Mouse (Mus musculus): ENCODE results near the gene Gpr65. TPM values are rescaled to one million over a fixed set of nuclear protein-coding genes. Genes with fewer than 3 reads are reported as not detected.
A peak's percentile ranks its signal among the peaks of the same experiment; 100 is the strongest.

The Gpr65 gene
- polyA plus RNA-seq, 1 experiment from 2014 or later: 0.44 TPM

DNA sequence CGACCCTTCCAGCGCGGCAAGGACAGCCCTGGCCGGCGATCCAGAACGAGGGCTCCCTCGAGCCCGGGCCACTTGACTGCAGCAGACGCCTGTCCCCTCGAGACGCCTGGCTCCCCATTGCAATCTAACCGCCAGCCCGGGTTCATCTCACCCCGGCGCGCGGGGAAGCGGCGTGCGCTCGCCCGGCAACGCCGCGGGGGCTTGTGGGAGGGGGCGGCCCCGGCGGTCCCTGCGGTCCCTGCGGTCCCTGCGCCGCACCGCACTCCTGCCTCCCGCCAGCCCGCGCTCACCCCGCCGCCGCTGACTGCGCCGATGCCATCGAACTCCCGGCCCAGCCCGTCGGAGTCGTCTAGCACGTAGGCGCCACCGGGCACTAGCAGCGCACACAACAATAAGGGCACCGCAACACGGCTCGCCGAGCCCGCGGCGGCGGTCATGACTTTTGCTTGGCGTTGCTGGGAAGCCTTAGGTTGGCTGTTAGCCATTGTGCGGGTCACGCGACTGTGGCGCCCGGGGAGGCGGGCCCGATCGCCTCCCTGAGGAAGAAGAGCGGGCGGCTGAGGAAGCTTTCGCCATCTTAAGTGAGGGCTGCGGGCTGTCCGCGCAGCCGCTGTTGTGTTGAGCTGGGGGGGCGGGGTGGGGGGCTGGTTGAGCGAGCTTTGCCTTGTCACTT, 9.5 kb upstream of the Gpr65 start, which contains the start of gene Galc:
Gene Galc, minus strand, starts transcription at position 615 of the 673 bp plus-strand sequence.
- peak within 1 kb of the TSS; percentile 91 for H3K9ac ChIP-seq
- 0 out of 2 replicates have a peak, but pooled peaks cover 4% of the 10 kb centered on the region for H3K4me1 ChIP-seq (replicated peaks)
- peak within 1 kb of the TSS; percentile 68 for H3K4me3 ChIP-seq
- no peaks in the 10 kb centered on the region for H3K27me3 ChIP-seq
- H3K27ac ChIP-seq: peak within 1 kb of the TSS; percentile 98
- H3K36me3 ChIP-seq: no peaks in the 10 kb centered on the region
- H3K9me3 ChIP-seq: no peaks in the 10 kb centered on the region
- ATAC-seq (ENCODE audit: low FRiP score): peak; percentile 95
- WGBS: 1% methylated on average over 67 of the region's 76 CpGs
- H3K4me2 ChIP-seq: peak within 1 kb of the TSS; percentile 63

DNA sequence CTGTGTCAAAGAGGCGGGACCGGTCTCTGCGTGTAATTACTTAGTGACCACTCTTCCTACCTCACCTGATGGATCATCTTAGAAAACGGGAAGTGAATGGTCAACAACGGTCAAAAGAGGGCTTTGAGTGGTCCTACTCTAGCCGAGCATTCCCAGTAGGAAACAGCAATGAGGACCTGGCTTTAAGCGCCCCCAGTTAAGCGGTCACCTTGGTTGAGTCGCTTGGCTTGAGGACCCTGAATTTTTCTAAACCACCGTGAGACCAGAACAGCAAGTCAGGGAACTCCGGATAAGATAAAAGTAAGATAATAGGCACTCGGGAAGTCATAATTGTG, 8.9 kb upstream of the Gpr65 start:
- peak; percentile 66 for ATAC-seq (ENCODE audit: low FRiP score)
- Histone ChIP-seq H3K4me1 (replicated peaks) (0 out of 2 replicates have a peak, but pooled peaks cover 4% of the 10 kb centered on the region), H3K4me2 (peak overlapping the region; percentile 63), H3K9ac (peak overlapping the region; percentile 91), H3K27ac (peak overlapping the region; percentile 98), H3K36me3 (no peaks in the 10 kb centered on the region), H3K9me3 (no peaks in the 10 kb centered on the region), H3K4me3 (peak overlapping the region; percentile 68), H3K27me3 (no peaks in the 10 kb centered on the region)
- 4% methylated on average over 12 of the region's 12 CpGs for WGBS

DNA sequence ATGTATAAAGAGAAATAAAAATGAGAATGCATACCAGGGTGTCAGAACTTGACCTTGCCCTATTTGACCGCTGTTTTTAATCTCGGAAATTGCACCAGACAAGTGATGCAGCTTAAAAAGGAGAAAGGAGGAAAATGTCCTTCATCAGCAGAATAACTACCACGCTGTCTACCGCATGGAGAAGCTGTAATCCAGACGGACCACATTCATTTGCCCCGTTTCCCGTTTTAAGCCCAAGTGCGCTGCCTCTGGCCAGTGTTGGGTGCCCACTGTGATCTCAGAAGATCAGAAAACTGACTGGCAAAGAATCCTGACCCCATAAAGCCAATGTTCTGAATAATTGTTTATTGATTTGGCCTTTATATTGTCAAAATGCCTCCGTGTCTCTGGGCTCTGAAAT, 2.7 kb upstream of the Gpr65 start:
- Histone ChIP-seq H3K4me1 (replicated peaks) (no peaks in the 10 kb centered on the region), H3K4me2 (no peak overlapping the region), H3K9ac (no peak overlapping the region), H3K36me3 (no peaks in the 10 kb centered on the region), H3K27me3 (no peaks in the 10 kb centered on the region), H3K27ac (no peak overlapping the region), H3K9me3 (no peaks in the 10 kb centered on the region), H3K4me3 (no peak overlapping the region)
- WGBS: 85% methylated on average over 9 of the region's 9 CpGs
- ATAC-seq (ENCODE audit: low FRiP score): no peak

DNA sequence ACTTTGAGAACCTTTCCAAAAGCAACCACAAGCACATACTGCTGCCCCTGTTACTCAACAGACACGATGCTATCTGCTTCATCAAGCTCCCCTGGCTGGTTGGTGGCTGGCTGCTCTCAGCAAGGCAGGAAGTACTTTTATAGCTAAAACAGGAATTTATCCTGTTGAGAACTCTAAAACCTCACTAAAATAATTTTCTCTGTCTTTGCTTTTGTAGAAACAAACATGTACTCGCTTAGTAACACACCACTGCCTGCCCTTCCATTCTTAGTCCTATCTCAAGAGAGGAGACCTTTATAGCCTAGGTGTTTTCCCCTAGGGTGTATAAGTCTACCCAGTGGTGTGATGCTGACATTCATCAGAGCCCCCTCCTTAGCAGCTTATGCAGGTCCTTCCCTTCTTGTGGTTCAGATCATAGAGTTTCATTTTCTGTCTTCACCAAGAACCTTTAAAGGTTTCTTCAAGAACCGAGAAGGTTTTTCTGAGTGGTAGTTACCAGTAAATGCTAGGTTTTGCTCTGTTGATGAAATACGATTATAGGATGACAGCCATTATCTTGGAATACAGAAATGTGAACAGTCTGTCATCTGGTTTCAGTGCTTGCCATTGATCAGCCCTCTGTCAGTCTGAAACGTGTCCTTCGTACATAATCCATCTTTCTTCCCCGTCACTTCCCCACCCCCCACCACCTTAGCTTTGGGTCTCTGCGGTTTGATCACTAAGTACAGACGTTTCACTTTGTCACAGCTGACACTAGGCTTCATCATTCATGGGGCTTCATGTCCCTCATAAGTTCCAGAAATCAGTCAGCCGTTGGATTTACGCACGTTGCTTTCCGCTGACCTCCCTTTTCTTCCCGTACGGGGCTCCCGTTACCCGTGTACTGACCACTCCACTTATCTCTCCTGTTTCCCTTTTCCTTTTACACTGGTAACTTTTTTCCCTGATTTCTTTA, 1.6 kb downstream of the Gpr65 start:
- Histone ChIP-seq H3K9me3 (no peaks in the 10 kb centered on the region), H3K27ac (no peak overlapping the region), H3K9ac (no peak overlapping the region), H3K27me3 (no peaks in the 10 kb centered on the region), H3K4me1 (replicated peaks) (no peaks in the 10 kb centered on the region; the same call in 1 of the 2 replicates), H3K4me2 (0 out of 2 replicates have a peak overlapping the region, but pooled peaks have one; percentile 17), H3K36me3 (no peaks in the 10 kb centered on the region), H3K4me3 (no peak overlapping the region)
- WGBS: 71% methylated on average over 17 of the region's 17 CpGs
- ATAC-seq (ENCODE audit: low FRiP score): no peak

DNA sequence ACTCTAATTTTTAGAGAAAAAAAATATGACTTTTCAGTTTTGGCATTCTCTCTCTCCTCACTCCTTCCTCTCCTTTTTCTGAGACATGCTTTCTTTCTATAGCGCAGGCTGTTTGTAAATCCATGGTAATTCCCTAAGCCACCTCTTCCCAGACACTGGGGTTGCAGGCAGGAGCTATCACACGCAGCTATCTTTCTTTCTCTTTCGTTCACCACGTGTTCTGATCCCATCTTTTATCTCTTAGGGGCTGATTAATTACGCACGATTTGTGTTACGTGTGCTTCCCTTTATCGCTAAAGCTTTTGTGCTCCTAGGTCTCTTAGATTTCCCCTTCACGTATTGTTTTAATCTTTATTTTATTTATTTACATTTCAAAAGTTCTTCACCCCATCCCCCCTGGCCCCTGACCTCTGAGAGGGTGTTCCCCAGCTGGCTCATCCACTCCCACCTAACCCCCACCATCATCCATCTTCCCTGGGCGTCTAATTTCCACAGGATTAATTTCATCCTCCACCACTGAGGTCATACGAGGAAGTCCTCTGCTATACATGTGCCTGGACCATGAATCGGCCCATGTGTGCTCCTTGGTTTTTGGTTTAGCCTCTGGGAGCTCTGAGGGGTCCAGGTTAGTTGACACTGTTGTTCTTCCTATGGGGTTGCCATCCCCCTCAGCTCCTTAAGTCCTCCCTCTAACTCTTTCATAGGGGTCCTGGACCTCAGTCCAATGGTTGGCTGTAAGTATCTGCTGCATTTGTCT, 2.6 kb downstream of the Gpr65 start:
- Histone ChIP-seq H3K9me3 (no peaks in the 10 kb centered on the region), H3K27me3 (no peaks in the 10 kb centered on the region)
- WGBS: 43% methylated on average over 12 of the region's 12 CpGs

DNA sequence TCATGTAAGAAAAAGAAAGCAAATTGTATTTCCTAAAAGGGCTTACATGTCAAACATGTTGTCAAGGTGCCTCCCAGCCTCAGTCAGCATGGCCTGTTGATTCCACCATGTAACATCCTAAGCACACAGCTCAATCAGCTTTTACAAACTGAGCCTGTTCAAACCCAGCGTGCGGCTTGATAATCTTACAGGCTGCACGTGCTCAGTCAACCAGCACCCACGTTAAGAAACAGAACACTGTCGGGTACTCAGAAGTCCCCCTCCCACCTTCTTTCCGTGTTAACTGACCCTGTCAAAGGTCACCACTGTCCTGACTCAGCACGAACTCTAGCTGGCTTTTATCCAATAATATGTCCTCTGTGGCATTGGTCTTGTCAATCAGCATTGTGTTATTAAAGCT, 4.0 kb downstream of the Gpr65 start:
- no peaks in the 10 kb centered on the region for H3K36me3 ChIP-seq
- WGBS: 60% methylated on average over 7 of the region's 7 CpGs
- H3K27ac ChIP-seq: no peak overlapping the region
- no peak overlapping the region for H3K9ac ChIP-seq
- H3K27me3 ChIP-seq: no peaks in the 10 kb centered on the region
- no peak for ATAC-seq (ENCODE audit: low FRiP score)
- no peaks in the 10 kb centered on the region for H3K9me3 ChIP-seq
- H3K4me3 ChIP-seq: no peak overlapping the region
- H3K4me1 ChIP-seq (replicated peaks): no peaks in the 10 kb centered on the region; the same call in 1 of the 2 replicates
- H3K4me2 ChIP-seq: no peak overlapping the region

More for the DNA sequence above, 2.6 kb downstream of the Gpr65 start:
- Histone ChIP-seq H3K4me2 (no peak overlapping the region), H3K4me1 (replicated peaks) (no peaks in the 10 kb centered on the region; the same call in 1 of the 2 replicates), H3K36me3 (no peaks in the 10 kb centered on the region), H3K4me3 (no peak overlapping the region), H3K27ac (no peak overlapping the region), H3K9ac (no peak overlapping the region)
- ATAC-seq (ENCODE audit: low FRiP score): no peak

DNA sequence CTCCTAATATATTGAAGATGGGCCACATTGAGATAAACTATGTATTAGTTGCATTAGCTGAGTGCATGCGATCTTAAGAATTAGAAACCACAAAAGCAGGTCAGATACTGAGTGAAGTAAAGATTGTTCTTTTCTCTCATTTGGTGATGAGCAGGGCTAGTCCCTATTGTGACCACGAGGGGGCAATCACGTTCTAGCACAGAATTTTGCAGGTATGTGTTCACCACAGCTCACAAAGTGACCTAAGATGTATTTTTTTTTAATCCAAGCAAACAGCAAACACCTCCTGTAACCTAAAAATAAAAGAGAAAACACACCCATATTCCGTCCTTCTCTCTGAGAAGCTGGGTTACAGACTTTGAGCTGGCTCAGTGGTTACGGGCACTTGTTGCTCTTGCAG, 12.1 kb downstream of the Gpr65 start:
- no peaks in the 10 kb centered on the region for H3K4me1 ChIP-seq (replicated peaks)
- no peak overlapping the region for H3K27ac ChIP-seq
- WGBS: 31% methylated on average over 5 of the region's 5 CpGs
- no peak overlapping the region for H3K4me2 ChIP-seq
- no peak for ATAC-seq (ENCODE audit: low FRiP score)
- H3K9ac ChIP-seq: no peak overlapping the region
- H3K27me3 ChIP-seq: no peaks in the 10 kb centered on the region
- H3K9me3 ChIP-seq: no peaks in the 10 kb centered on the region
- no peak overlapping the region for H3K4me3 ChIP-seq
- no peaks in the 10 kb centered on the region for H3K36me3 ChIP-seq

DNA sequence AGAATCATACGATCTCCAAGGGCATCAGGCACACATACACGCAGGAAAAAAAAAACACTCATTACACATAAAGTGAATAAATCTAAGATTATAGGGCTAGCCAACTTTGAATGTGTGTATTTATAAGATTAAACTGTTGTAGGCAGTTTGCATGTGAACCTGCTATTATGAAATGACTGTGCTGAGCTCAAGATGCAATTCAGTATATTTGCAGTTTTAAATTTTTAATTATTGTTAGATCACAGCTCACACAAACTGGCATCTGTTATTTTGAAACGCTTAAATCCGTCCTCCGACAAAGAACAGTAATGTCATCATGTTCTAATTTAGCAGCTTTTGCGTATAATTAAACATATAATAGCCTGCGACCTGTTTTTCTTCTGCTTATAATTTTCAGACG, 12.6 kb downstream of the Gpr65 start:
- 77% methylated on average over 8 of the region's 8 CpGs for WGBS
- no peaks in the 10 kb centered on the region for H3K36me3 ChIP-seq
- no peaks in the 10 kb centered on the region for H3K27me3 ChIP-seq
- no peak overlapping the region for H3K9ac ChIP-seq
- H3K4me2 ChIP-seq: no peak overlapping the region
- no peaks in the 10 kb centered on the region for H3K4me1 ChIP-seq (replicated peaks)
- no peaks in the 10 kb centered on the region for H3K9me3 ChIP-seq
- H3K27ac ChIP-seq: no peak overlapping the region
- ATAC-seq (ENCODE audit: low FRiP score): no peak
- no peak overlapping the region for H3K4me3 ChIP-seq

DNA sequence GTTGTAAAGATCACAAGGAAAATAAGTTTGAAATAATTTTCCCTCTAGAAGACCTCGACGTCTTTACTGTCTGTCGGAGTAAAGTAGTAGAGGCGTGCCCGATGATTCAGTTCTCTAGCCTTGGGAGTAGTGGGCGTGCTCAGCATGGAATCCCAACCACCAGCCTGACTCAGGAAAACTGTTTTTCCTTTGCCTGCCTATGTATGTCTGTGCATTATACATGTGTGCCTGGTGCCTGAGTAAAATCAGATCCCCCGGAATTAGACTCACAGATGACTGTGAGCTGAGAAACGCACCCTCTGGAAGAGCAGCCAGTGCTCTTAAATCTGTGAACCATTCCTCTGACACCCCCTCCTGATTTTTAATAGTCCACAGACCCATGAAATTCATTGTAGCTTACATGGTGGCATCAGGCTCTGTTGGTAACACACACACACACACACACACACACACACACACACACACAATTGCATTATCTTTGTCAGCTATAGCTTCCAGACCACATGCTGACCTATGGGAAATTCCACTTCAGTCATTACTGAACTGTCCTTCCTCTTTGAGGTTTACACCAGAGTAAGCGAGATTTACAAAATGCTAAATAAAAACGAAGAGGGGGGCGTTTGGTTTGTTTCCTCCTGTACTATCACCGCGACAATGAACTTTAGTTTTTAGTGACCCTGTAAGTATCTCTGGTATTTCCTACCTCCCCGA, 14.5 kb downstream of the Gpr65 start:
- H3K4me1 ChIP-seq (replicated peaks): no peaks in the 10 kb centered on the region
- 86% methylated on average over 14 of the region's 14 CpGs for WGBS
- ATAC-seq (ENCODE audit: low FRiP score): no peak
- H3K4me3 ChIP-seq: no peak overlapping the region
- H3K27me3 ChIP-seq: no peaks in the 10 kb centered on the region
- no peaks in the 10 kb centered on the region for H3K9me3 ChIP-seq
- H3K36me3 ChIP-seq: no peaks in the 10 kb centered on the region
- H3K27ac ChIP-seq: no peak overlapping the region
- H3K4me2 ChIP-seq: no peak overlapping the region
- H3K9ac ChIP-seq: no peak overlapping the region

DNA sequence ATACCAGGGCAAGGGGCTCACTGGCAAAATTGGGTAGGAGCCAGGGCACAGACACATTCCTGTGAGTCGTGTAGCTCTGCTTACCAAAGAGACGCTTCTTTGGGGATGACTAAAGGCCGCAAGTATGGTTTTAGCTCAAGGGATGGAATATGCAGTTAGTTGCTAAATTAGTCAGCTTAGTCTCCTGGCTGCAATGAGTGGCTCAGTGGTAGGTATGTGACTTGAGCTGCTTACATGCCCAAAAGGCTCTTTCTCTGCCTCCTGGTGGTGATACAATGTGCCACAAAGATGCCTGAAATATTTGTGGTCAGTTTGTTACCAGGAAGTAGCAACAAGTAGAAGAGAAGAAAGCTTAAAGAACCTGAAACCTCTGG, 15.0 kb downstream of the Gpr65 start:
- no peaks in the 10 kb centered on the region for H3K4me1 ChIP-seq (replicated peaks)
- H3K27me3 ChIP-seq: no peaks in the 10 kb centered on the region
- WGBS: 73% methylated on average over 3 of the region's 3 CpGs
- ATAC-seq (ENCODE audit: low FRiP score): no peak
- no peak overlapping the region for H3K4me2 ChIP-seq
- H3K36me3 ChIP-seq: no peaks in the 10 kb centered on the region
- H3K4me3 ChIP-seq: no peak overlapping the region
- no peaks in the 10 kb centered on the region for H3K9me3 ChIP-seq
- no peak overlapping the region for H3K27ac ChIP-seq
- no peak overlapping the region for H3K9ac ChIP-seq

DNA sequence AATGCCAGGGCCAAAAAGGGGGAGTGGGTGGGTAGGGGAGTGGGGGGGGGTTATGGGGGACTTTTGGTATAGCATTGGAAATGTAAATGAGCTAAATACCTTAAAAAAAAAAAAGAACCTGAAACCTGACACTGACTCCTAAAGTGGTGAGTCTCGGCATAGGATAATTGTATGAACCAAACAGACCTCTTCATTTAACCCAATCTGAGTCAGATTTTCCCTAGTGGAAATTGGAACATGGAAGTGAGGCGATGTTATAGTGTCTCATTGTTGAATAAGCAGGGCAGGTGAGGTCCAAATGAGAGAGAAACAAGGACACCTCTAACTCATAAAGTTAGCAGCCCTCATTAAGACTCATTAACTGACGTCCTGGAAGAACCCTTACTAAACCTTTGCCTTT, 16.0 kb downstream of the Gpr65 start:
- WGBS: 82% methylated on average over 3 of the region's 3 CpGs
- H3K4me1 ChIP-seq (replicated peaks): no peaks in the 10 kb centered on the region
- H3K9me3 ChIP-seq: no peaks in the 10 kb centered on the region
- no peak overlapping the region for H3K27ac ChIP-seq
- no peaks in the 10 kb centered on the region for H3K27me3 ChIP-seq
- H3K9ac ChIP-seq: no peak overlapping the region
- no peak overlapping the region for H3K4me2 ChIP-seq
- ATAC-seq (ENCODE audit: low FRiP score): no peak
- no peak overlapping the region for H3K4me3 ChIP-seq
- no peaks in the 10 kb centered on the region for H3K36me3 ChIP-seq

DNA sequence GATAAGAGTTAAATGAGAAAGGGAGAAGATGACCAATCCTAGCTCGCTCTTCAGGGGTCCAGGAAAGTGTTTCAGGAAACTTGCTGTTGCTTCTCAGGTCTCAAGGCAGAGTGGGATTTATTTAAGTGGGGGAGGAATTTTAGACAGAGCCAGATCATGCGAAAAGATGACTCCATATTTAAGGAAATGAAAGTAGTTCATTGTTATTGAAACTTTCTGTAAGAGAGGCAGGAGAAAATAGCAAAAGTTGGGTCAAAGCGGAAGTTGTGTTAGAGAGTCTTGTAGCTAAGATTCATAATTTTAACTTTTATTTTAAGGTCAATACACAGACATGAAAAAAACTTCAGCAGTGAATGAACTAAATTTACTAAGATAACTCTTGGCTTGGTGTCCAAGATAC, 22.0 kb downstream of the Gpr65 start:
- Histone ChIP-seq H3K27ac (no peak overlapping the region), H3K36me3 (no peaks in the 10 kb centered on the region), H3K4me3 (no peak overlapping the region), H3K27me3 (no peaks in the 10 kb centered on the region), H3K9ac (no peak overlapping the region), H3K4me2 (no peak overlapping the region), H3K9me3 (no peaks in the 10 kb centered on the region), H3K4me1 (replicated peaks) (no peaks in the 10 kb centered on the region)
- no peak for ATAC-seq (ENCODE audit: low FRiP score)
- WGBS: 93% methylated on average over 3 of the region's 3 CpGs
